Mouse (Mus musculus) cerebellum, adult 8-10 months (tissue): ENCODE measurements around the gene Dchs1.
"Not testable (repeated sequence)": the region's sequence is repeated elsewhere in the genome, so short reads cannot be mapped to it uniquely, and the experiment has no call there.

Experiments
- DNase-seq: peaks from one replicate; pipeline ENCODE4 v3.0.0; 2022

The Dchs1 gene

GRCm38 (mm10) chr7:105740851-105741250 is 46.6 kb downstream of the Dchs1 start:
- DNase-seq: no peak

- DNase-seq: no peak
Measured at GRCm38 (mm10) chr7:105740089-105740795, 47.2 kb downstream of the Dchs1 start.

DNA sequence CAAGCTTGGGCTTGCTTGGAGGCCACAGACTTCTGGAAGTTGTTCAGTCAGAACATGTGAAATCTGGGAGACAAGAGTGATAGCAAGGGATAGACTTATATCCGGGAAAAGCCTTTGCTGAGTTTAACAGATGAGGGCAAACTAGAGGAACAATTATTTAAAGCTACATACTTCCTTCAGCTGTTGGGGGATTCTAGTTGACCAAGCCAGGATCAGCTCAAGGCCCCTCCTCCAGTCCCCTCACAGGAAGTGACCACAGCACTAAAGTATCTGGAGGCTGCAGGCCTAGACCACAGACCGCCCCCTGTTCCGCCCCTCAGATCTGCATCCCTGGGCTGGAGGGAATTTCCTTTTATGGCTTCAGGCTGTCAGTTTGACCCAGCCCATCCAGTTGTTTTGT is 48.5 kb downstream of the Dchs1 start:
- no peak for DNase-seq

DNA sequence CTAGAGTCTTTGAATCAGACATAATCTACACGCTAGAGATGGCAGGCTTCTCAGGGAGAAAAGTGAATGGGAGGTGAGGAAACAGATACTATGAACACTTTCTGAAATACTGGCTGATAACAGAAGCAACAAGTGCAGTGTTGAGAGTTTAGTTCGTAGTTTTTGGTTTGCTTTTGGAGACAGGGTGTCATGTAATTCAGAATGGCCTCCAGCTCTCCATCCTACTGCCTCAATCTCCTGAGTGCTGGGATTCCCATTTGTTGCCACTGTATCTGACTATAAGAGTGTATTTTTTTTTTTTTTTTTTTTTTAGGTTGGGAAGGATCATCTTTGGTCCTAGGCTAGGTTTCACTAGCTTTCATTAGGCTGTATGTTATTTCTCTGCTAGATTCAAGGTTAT is 49.2 kb downstream of the Dchs1 start:
- no peak for DNase-seq

- no peak for DNase-seq
Measured at GRCm38 (mm10) chr7:105737648-105738047, 49.8 kb downstream of the Dchs1 start.

- DNase-seq: no peak
Measured at GRCm38 (mm10) chr7:105736911-105737521, 50.4 kb downstream of the Dchs1 start, which contains the start of gene Rrp8. Gene Rrp8 (minus strand): TSS chr7:105737385.

- DNase-seq: peak; percentile 90
Measured at GRCm38 (mm10) chr7:105736264-105736901, 51.1 kb downstream of the Dchs1 start, which contains the start of gene Ilk. Gene Ilk (plus strand): TSS chr7:105736592.

DNA sequence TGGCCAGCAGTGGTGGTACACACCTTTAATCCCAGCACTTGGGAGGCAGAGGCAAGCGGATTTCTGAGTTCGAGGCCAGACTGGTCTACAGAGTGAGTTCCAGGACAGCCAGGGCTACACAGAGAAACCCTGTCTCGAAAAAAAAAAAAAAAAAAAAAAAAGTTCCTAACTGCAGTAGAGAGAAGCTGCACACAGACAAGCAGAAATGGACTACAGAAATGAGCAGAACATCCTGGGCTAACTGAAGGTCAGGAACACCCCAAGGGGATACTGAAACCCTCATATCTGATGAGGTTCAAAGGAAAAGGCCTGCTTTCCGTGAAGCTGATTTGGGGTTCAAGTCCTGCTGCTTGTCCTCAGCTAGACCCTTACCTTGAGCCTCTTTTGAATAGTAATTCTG is 52.0 kb downstream of the Dchs1 start:
- DNase-seq: not testable (repeated sequence)

DNA sequence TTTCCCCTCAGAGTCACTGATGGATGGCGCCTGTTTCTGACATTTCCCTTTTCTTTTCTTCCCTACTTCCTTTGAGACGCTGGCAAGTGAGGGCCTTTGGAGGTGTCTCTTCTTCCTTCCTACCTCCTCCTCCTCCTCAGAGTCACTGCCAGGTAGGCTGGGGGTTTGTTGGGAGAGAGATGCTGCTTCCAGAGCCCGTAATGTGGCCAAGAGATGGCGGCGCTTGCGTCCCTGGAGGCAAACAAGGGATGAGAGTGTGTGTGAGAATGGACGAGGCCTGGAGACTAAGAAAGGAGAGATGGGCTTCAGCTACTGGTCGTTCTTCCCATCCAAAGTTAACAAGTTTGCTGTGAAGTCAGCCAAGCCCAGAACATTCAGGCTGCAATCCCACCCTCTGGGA is 52.6 kb downstream of the Dchs1 start:
- DNase-seq: no peak

DNA sequence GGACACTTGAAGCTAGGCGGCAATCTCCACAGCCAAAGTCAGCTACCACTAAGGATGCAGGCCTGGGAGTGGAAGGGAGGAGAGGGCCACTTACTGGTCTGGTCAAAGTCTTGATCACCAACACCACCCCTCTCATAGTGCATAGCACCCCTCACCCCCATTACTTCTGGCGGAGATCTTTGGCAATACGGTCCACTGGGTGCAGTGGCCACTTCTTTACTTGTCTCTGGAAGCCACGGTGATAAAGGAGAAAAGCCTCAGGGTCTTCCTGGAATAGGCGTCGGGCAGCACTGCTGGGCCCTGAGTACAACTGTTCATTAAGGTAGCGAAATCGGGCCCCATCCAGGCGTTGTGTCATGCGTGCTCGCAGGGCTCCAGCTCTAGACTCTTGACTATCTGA is 53.6 kb downstream of the Dchs1 start:
- DNase-seq: no peak

GRCm38 (mm10) chr7:105728701-105729428 is 58.6 kb downstream of the Dchs1 start:
- DNase-seq: no peak

- DNase-seq: no peak
Measured at GRCm38 (mm10) chr7:105726980-105727325, 60.5 kb downstream of the Dchs1 start.

DNA sequence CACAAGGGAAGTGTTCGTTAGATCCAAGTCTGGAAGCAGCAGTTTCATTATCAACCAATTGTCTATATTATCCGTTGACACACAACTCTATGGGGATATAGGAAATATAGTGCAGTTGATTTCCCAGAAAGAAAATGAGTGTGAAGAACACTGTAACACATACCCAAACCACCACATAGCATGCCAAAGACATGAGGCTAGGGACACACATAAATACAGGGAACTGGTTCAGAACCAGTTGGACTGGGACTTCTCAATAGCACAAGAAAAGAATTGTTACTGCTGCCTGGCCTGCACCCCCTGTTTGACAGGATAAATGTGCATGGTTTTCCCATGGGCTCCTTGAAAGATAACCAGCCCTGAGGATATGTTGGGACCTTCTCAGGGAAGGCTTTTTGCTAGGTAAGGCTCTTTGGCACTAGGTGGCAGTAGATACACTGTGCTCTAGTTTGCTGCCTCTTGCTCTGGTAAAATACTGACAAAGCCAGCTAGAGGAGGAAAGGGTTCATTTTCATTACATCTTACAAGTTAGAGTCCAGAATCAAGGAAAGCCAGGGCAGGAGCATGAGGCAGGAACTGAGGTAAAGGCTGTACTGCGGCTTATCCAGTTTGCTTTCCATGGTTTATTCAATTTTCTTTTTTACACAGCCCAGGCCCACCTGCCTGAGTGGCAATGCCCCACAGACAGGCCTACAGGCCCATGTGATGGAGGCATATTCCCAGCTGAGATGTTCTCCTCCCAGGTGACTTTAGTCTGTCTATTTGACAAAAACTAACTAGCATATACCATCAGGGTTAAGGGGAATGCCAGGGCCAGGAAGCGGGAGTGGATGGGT is 61.1 kb downstream of the Dchs1 start:
- peak; percentile 53 for DNase-seq

- no peak for DNase-seq
Measured at GRCm38 (mm10) chr7:105721916-105722315, 65.5 kb downstream of the Dchs1 start.

DNA sequence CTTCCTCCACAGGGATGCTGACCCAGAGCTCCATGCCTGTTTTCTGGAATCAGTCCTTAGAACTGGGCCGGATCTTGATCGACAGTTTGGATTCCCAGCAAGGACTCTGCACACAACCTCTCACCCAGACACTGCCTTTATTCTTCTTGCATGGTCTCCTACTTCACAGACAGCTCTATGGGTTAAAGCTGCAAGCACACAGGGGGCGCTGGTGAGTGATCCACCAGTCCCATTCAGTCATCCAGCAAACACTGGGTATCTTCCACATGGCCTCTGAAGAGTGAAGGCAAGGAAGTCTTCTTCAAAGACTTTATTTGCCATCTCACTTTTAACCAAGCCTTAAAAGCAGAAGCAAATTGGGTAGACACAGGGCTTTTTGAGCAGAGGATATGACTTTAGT is 72.1 kb downstream of the Dchs1 start:
- no peak for DNase-seq

GRCm38 (mm10) chr7:105708733-105709132 is 78.7 kb downstream of the Dchs1 start:
- DNase-seq: no peak

DNA sequence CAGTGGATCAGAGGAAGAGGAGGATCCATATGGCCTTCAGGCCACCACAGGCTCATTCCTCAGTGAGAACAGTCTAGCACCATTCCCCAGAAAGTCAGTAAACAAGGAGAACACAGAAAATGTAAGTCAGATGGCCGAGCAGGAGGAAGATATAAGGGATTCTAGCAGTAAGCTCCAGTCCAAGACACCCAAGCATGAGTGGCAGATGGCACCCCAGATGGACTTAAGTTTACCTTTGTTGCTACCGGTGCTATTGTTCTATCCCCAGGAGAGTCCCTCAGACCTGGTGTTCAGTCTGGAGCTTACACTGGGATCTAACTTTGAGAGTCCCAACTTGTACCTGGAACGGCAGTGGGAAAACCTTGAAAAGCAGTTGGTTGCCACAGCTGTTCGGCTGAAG is 83.6 kb downstream of the Dchs1 start:
- DNase-seq: no peak

GRCm38 (mm10) chr7:105703184-105703583 is 84.3 kb downstream of the Dchs1 start:
- peak; percentile 6 for DNase-seq
